Mouse (Mus musculus) hindbrain, embryonic 11.5 days (tissue): Measurements from ENCODE around the gene St13. TPM values are rescaled to one million over a fixed set of nuclear protein-coding genes. Genes with fewer than 3 reads are reported as not detected.

Experiments used
- ATAC-seq: fragments of 200-750 bp; cut with Nextera tagmentation; 2 replicates; pipeline ENCODE4 v1.8.0; 2017; ENCODE audit warnings: mild to moderate bottlenecking, moderate TSS enrichment, moderate library complexity; ENCODE audit not compliant: low FRiP score
- DNase-seq: peaks from one replicate; pipeline ENCODE4 v3.0.0-alpha.2; 2015; ENCODE audit warnings: low spot score
- H3K27ac ChIP-seq: fragments of 300-500 bp; sonication (generic); 2 replicates; pipeline ENCODE4 v1.5.1; 2014; ENCODE audit warnings: mild to moderate bottlenecking, low read depth, low read length
- H3K27me3 ChIP-seq: fragments of 300-500 bp; sonication (generic); 2 replicates; pipeline ENCODE4 v1.6.1; 2014; ENCODE audit warnings: mild to moderate bottlenecking, low read length, moderate library complexity, mixed read lengths; ENCODE audit not compliant: control insufficient read depth, insufficient read depth
- H3K36me3 ChIP-seq: fragments of 300-500 bp; sonication (generic); 2 replicates; pipeline ENCODE4 v1.6.1; 2014; ENCODE audit warnings: mild to moderate bottlenecking, low read length, moderate library complexity, mixed read lengths; ENCODE audit not compliant: control insufficient read depth, insufficient read depth
- H3K4me1 ChIP-seq: fragments of 300-500 bp; sonication (generic); replicated peaks from 2 replicates; pipeline ENCODE4 v1.6.1; 2014; ENCODE audit warnings: low read length, mixed read lengths; ENCODE audit not compliant: control insufficient read depth, insufficient read depth
- H3K4me2 ChIP-seq: fragments of 300-500 bp; sonication (generic); replicated peaks from 2 replicates; pipeline ENCODE4 v1.6.1; 2014; ENCODE audit warnings: mild to moderate bottlenecking, low read depth, low read length
- H3K4me3 ChIP-seq: fragments of 300-500 bp; sonication (generic); 2 replicates; pipeline ENCODE4 v1.5.1; 2014; ENCODE audit warnings: low read depth, low read length
- H3K9ac ChIP-seq: fragments of 300-500 bp; sonication (generic); 2 replicates; pipeline ENCODE4 v1.6.1; 2014; ENCODE audit warnings: low read depth, low read length
- H3K9me3 ChIP-seq: fragments of 300-500 bp; sonication (generic); 2 replicates; pipeline ENCODE4 v1.6.1; 2016; ENCODE audit warnings: low read length; ENCODE audit not compliant: control insufficient read depth
- WGBS: fragments of 180-500 bp; shearing (Covaris S2); extraction: QIAGEN DNeasy Blood & Tissue Kit; methylation state at CpG from one replicate; pipeline ENCODE4 v1.1.7; 2014; 5-methylcytosine and 5-hydroxymethylcytosine counted together
- polyA plus RNA-seq: library from polyadenylated mRNA; unstranded; fragments of >200 nt; fragmentation: Nextera tagmentation; extraction: Ambion mirVana; gene quantifications from 2 replicates; pipeline ENCODE4 v1.2.1, GENCODE M21; 2014

The St13 gene
- polyA plus RNA-seq, 1 experiment from 2014 or later, result 178 TPM

DNA sequence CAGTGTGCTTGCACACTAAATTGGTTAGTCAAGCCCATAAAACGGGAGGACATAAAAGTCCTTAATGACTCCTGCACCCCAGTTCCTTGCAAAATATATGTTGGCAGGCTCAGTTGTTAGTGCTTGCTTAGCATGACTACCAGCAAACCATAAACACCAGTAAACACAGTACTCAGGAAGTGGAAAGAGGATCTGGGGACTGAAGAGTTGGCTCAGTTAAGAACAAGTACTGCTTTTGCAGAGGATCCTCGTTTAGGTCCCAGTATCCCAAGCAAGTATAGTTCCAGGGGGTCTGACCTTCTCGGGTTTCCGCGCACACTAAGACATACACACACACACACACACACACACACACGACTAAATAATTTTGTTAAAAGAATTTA, 38.9 kb downstream of the St13 start:
- Histone ChIP-seq H3K9ac (no peak overlapping the region), H3K4me1 (no peaks in the 10 kb centered on the region; the same call in 1 of the 2 replicates), H3K27me3 (no peaks in the 10 kb centered on the region), H3K36me3 (no peaks in the 10 kb centered on the region), H3K4me3 (no peak overlapping the region; the same call in 1 of the 2 replicates), H3K9me3 (no peaks in the 10 kb centered on the region), H3K4me2 (peak overlapping the region; percentile 74), H3K27ac (no peak overlapping the region; the same call in 1 of the 2 replicates)
- DNase-seq, result no peak
- 47% methylated on average over 6 of the region's 6 CpGs for WGBS
- ATAC-seq, result no peak; the same call in 1 of the 2 replicates

GRCm38 (mm10) chr15:81360345-81361021, 39.4 kb downstream of the St13 start, which contains the start of gene Slc25a17:
Slc25a17 (minus strand) TSS chr15:81360812.
- no peaks in the 10 kb centered on the region; the same call in 1 of the 2 replicates for H3K4me1 ChIP-seq
- 1% methylated on average over 30 of the region's 30 CpGs for WGBS
- peak within 1 kb of the TSS; percentile 77 for H3K9ac ChIP-seq
- H3K9me3 ChIP-seq, result no peaks in the 10 kb centered on the region
- H3K4me2 ChIP-seq, result peak within 1 kb of the TSS; percentile 74
- H3K36me3 ChIP-seq, result no peaks in the 10 kb centered on the region
- peak within 1 kb of the TSS; percentile 65 for H3K4me3 ChIP-seq
- peak within 1 kb of the TSS; percentile 56; the same call in 1 of the 2 replicates for H3K27ac ChIP-seq
- ATAC-seq, result peak; percentile 99
- DNase-seq, result peak; percentile 95
- no peaks in the 10 kb centered on the region for H3K27me3 ChIP-seq

GRCm38 (mm10) chr15:81359421-81359820, 40.5 kb downstream of the St13 start:
- Histone ChIP-seq H3K36me3 (no peaks in the 10 kb centered on the region), H3K27me3 (no peaks in the 10 kb centered on the region), H3K27ac (no peak overlapping the region), H3K9me3 (no peaks in the 10 kb centered on the region), H3K4me2 (no peak overlapping the region), H3K4me1 (no peaks in the 10 kb centered on the region; the same call in 1 of the 2 replicates), H3K9ac (no peak overlapping the region), H3K4me3 (no peak overlapping the region)
- no peak for ATAC-seq
- DNase-seq, result no peak
- 89% methylated on average over 5 of the region's 5 CpGs for WGBS

DNA sequence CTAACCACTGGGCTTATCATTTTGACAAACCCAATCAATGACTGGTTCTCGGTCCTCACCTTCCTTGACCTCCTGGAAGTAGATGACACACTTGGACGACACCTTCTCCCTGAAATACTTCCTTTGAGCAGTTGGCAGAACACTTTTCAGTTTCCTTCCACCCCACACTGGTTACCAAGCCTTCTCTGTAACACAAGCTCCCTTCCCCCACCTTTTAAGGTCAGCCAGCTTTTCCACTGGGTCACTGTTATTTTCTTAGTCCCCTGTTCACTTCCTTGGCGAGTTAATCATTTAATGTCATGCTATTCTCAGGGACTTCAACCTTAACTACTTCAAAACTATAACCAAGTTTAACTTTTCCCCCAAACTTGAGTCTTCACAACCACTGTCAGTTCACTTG, 40.9 kb downstream of the St13 start:
- no peak overlapping the region for H3K4me2 ChIP-seq
- 88% methylated on average over 3 of the region's 3 CpGs for WGBS
- no peak for ATAC-seq

DNA sequence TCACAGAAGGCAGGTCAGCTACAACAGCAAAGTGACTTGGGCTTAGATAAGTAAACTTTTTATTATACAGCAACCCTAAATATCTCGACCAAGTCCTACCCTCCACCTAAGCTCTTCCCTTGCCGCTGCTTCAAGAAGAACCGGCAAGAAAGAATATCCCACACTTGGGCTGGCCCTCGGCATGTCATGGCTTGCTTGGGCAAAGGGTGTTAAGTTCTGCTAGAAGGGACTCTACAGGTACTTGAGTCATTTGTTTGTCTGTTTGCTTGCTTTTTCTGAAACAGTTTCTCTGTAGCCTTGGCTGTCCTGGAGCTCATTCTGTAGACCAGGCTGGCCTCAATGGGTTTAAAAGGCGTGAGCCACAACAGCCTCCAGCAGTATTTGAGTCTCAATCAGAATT, 42.9 kb downstream of the St13 start:
- 48% methylated on average over 5 of the region's 5 CpGs for whole genome bisulfite sequencing
- Histone ChIP-seq H3K4me1 (no peaks in the 10 kb centered on the region; the same call in 1 of the 2 replicates), H3K9me3 (no peaks in the 10 kb centered on the region), H3K27me3 (no peaks in the 10 kb centered on the region), H3K4me3 (no peak overlapping the region), H3K9ac (no peak overlapping the region), H3K36me3 (no peaks in the 10 kb centered on the region), H3K4me2 (no peak overlapping the region), H3K27ac (no peak overlapping the region)
- DNase-seq (no peak), ATAC-seq (no peak)

More for the DNA sequence above, 40.9 kb downstream of the St13 start:
- H3K27me3 ChIP-seq, result no peaks in the 10 kb centered on the region
- no peak overlapping the region for H3K9ac ChIP-seq
- H3K9me3 ChIP-seq, result no peaks in the 10 kb centered on the region
- H3K4me1 ChIP-seq, result no peaks in the 10 kb centered on the region; the same call in 1 of the 2 replicates
- DNase-seq, result no peak
- no peak overlapping the region for H3K4me3 ChIP-seq
- H3K27ac ChIP-seq, result no peak overlapping the region
- H3K36me3 ChIP-seq, result no peaks in the 10 kb centered on the region

- no peak overlapping the region for H3K4me2 ChIP-seq
Measured at GRCm38 (mm10) chr15:81355146-81355761, 44.6 kb downstream of the St13 start.

GRCm38 (mm10) chr15:81352638-81353037, 47.2 kb downstream of the St13 start:
- H3K4me1 ChIP-seq, result no peaks in the 10 kb centered on the region
- no peak overlapping the region for H3K4me2 ChIP-seq
- WGBS, result 67% methylated on average over 1 of the region's 1 CpGs
- H3K9me3 ChIP-seq, result no peaks in the 10 kb centered on the region
- no peaks in the 10 kb centered on the region for H3K36me3 ChIP-seq
- no peak overlapping the region for H3K27ac ChIP-seq
- H3K4me3 ChIP-seq, result no peak overlapping the region
- ATAC-seq, result no peak
- H3K27me3 ChIP-seq, result no peaks in the 10 kb centered on the region
- no peak for DNase-seq
- H3K9ac ChIP-seq, result no peak overlapping the region

More at GRCm38 (mm10) chr15:81355146-81355761, 44.6 kb downstream of the St13 start:
- Histone ChIP-seq H3K27me3 (no peaks in the 10 kb centered on the region), H3K4me3 (no peak overlapping the region), H3K9me3 (no peaks in the 10 kb centered on the region), H3K9ac (no peak overlapping the region), H3K27ac (no peak overlapping the region), H3K36me3 (no peaks in the 10 kb centered on the region), H3K4me1 (no peaks in the 10 kb centered on the region; the same call in 1 of the 2 replicates)
- ATAC-seq (no peak), DNase-seq (peak; percentile 71)
- 57% methylated on average over 3 of the region's 3 CpGs for WGBS

GRCm38 (mm10) chr15:81350401-81350800, 49.5 kb downstream of the St13 start:
- Histone ChIP-seq H3K4me1 (no peaks in the 10 kb centered on the region), H3K27ac (no peak overlapping the region), H3K36me3 (no peaks in the 10 kb centered on the region), H3K4me3 (no peak overlapping the region), H3K9ac (no peak overlapping the region), H3K4me2 (no peak overlapping the region), H3K9me3 (no peaks in the 10 kb centered on the region), H3K27me3 (no peaks in the 10 kb centered on the region)
- no peak for ATAC-seq
- WGBS, result 86% methylated on average over 1 of the region's 1 CpGs
- no peak for DNase-seq

DNA sequence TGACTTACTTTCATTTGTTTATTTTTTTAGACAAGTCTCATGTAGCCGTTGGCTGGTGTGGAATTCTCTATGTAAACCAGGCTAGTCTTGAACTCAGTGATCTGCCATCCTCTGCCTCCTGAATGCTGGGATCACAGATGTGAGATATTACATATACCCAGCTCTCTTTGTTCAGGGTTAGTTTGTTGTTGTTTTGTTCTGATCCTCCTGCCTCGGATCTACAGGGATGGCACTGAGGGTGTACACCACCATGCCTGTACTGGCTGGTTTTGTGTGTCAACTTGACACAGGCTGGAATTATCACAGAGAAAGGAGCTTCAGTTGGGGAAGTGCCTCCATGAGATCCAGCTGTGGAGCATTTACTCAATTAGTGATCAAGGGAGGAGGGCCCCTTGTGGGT, 51.5 kb downstream of the St13 start:
- H3K27me3 ChIP-seq, result no peaks in the 10 kb centered on the region
- H3K4me1 ChIP-seq, result no peaks in the 10 kb centered on the region
- no peak overlapping the region for H3K27ac ChIP-seq
- no peak overlapping the region for H3K4me2 ChIP-seq
- DNase-seq, result no peak
- no peak overlapping the region for H3K9ac ChIP-seq
- 74% methylated on average over 2 of the region's 2 CpGs for WGBS
- H3K9me3 ChIP-seq, result no peaks in the 10 kb centered on the region
- no peaks in the 10 kb centered on the region for H3K36me3 ChIP-seq
- no peak for ATAC-seq
- H3K4me3 ChIP-seq, result no peak overlapping the region
